In the genomic region with DNA sequence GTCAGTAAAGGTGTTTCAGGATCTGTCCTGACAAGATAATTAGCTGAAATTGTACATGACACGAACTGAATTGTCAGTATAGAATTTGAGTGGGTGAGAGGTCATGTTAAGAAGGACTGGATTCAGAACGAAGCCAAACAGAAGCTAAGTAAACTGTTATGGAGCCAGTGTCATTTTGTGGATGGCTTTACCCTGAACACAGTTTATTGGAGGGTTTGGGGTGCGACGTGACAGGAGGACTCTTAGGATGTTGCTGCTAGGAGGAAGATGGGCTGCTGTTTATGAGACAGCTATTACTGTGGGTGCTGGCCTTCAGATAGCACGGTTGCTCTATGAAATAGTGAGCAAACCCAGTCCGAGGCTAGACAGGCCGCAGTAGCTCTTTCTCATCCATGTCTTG, we compare ENCODE assay signal across 22 mouse cellular contexts.
A peak's percentile ranks its signal among the peaks of the same experiment; 100 is the strongest.
DNase-seq lines count a peak whose midpoint lies in the region; ATAC-seq and TF ChIP-seq lines count a peak whose summit lies in the region.
"Had no signal": no experiment of that assay in that cellular context is flagged by ENCODE, and none has a peak within 500 bp of the region (broad histone marks: within the 10 kb centered on the region; RNA-seq: fewer than 3 reads in every experiment).

No protein-coding gene starts in this region.

- WGBS in lung, embryonic 14.5 days, result 44% methylated on average over 7 of the region's 7 CpGs
- WGBS in lung, adult 2 months, result 64% methylated on average over 7 of the region's 7 CpGs
- 42% methylated on average over 7 of the region's 7 CpGs for WGBS in lung, embryonic 16.5 days

- H3K27me3 ChIP-seq in lung, embryonic 14.5 days (ENCODE audit: insufficient read depth, low read length), result no peaks in the 10 kb centered on the region
- no peaks in the 10 kb centered on the region for H3K27me3 ChIP-seq in lung, embryonic 16.5 days (ENCODE audit: control insufficient read depth, insufficient read depth, low read depth, low read length)
- H3K27me3 ChIP-seq: embryonic facial prominence, embryonic 13.5 days; embryonic facial prominence, embryonic 15.5 days had no signal

- no peak overlapping the region for H3K27ac ChIP-seq in lung, embryonic 14.5 days (ENCODE audit: low read depth)
- no peak overlapping the region for H3K27ac ChIP-seq in lung, embryonic 16.5 days (ENCODE audit: low read length)
- H3K27ac ChIP-seq: embryonic facial prominence, embryonic 13.5 days; embryonic facial prominence, embryonic 15.5 days; forebrain, embryonic 10.5 days had no signal

- no peaks in the 10 kb centered on the region for H3K4me1 ChIP-seq in lung, embryonic 14.5 days (ENCODE audit: insufficient read depth)
- H3K4me1 ChIP-seq in lung, adult 2 months (ENCODE audit: control insufficient read depth, insufficient read depth, low read length), result no peaks in the 10 kb centered on the region
- H3K4me1 ChIP-seq in lung, embryonic 16.5 days (replicated peaks; ENCODE audit: control insufficient read depth, insufficient read depth, low read length), result no peaks in the 10 kb centered on the region
- H3K4me1 ChIP-seq: embryonic facial prominence, embryonic 15.5 days; forebrain, embryonic 10.5 days had no signal

- no peak for TF ChIP-seq POLR2A in lung, adult 2 months (IDR thresholded peaks at IDR 0.05; ENCODE audit: borderline replicate concordance, extremely low read depth, low read depth, low read length)

- peak; percentile 37 for DNase-seq in heart, adult 11 months
- DNase-seq in heart, adult 8-10 months (ENCODE audit: low spot score), result no peak
- peak; percentile 71 for DNase-seq in lung, embryonic 14.5 days
- no peak for DNase-seq in lung, adult 2 months
- no peak for DNase-seq in lung, postnatal 4 days
- DNase-seq: adrenal gland, adult 2 months; adrenal gland, postnatal 10 days; adrenal gland, postnatal 25 days; cerebellum, adult 11 months; cerebellum, adult 18-20 months; cerebellum, adult 8-10 months; cerebellum, adult 9-11 months; cerebellum, postnatal 14 days; cerebellum, postnatal 36 days; embryo, embryonic 11 days had no signal

- H3K36me3 ChIP-seq in lung, embryonic 14.5 days (ENCODE audit: insufficient read depth), result peaks cover under 1% of the 10 kb centered on the region; the same call in 1 of the 2 replicates
- H3K36me3 ChIP-seq in lung, embryonic 16.5 days (ENCODE audit: control insufficient read depth, insufficient read depth, low read length), result peaks cover under 1% of the 10 kb centered on the region; the same call in 1 of the 2 replicates

- no peak overlapping the region for H3K9ac ChIP-seq in lung, embryonic 14.5 days
- no peak overlapping the region for H3K9ac ChIP-seq in lung, embryonic 16.5 days (ENCODE audit: low read length)
- H3K9ac ChIP-seq: embryonic facial prominence, embryonic 13.5 days; embryonic facial prominence, embryonic 15.5 days had no signal

- H3K9me3 ChIP-seq in lung, embryonic 14.5 days (ENCODE audit: low read depth, low read length), result no peaks in the 10 kb centered on the region
- H3K9me3 ChIP-seq in lung, embryonic 16.5 days (ENCODE audit: control insufficient read depth, low read length), result no peaks in the 10 kb centered on the region
- H3K9me3 ChIP-seq: embryonic facial prominence, embryonic 13.5 days; embryonic facial prominence, embryonic 15.5 days; forebrain, embryonic 10.5 days had no signal

- H3K4me3 ChIP-seq in lung, embryonic 14.5 days (ENCODE audit: low read depth, low read length), result no peak overlapping the region
- no peak overlapping the region for H3K4me3 ChIP-seq in lung, adult 2 months (replicated peaks; ENCODE audit: extremely low read depth, low read depth, low read length)
- no peak overlapping the region for H3K4me3 ChIP-seq in lung, embryonic 16.5 days (ENCODE audit: low read length)
- H3K4me3 ChIP-seq: embryonic facial prominence, embryonic 13.5 days; embryonic facial prominence, embryonic 15.5 days; erythroblast, embryonic 14.5 days; forebrain, embryonic 10.5 days had no signal

- no peak overlapping the region for H3K4me2 ChIP-seq in lung, embryonic 14.5 days
- no peak overlapping the region for H3K4me2 ChIP-seq in lung, embryonic 16.5 days (ENCODE audit: low read depth, low read length)
- H3K4me2 ChIP-seq: embryonic facial prominence, embryonic 13.5 days; embryonic facial prominence, embryonic 15.5 days had no signal

- peak; percentile 91 for ATAC-seq in lung, embryonic 14.5 days (ENCODE audit: insufficient read depth)
- peak; percentile 70 for ATAC-seq in lung, embryonic 16.5 days (ENCODE audit: low read depth)
- ATAC-seq: forebrain, embryonic 14.5 days; forebrain, embryonic 16.5 days had no signal

- TF ChIP-seq CTCF in lung, embryonic 14.5 days (IDR thresholded peaks at IDR 0.05; ENCODE audit: low read depth), result no peak
- no peak for TF ChIP-seq CTCF in lung, adult 2 months (IDR thresholded peaks at IDR 0.05; ENCODE audit: insufficient read depth, low read length)

Comparison
In these comparisons a context has a peak if more than half of its experiments do, and no peak if none do; other contexts are left out.
1. DNase-seq: peak in heart, adult 11 months (single experiment) and lung, embryonic 14.5 days (single experiment); none in heart, adult 8-10 months (single experiment), lung, adult 2 months (single experiment) and lung, postnatal 4 days (0 of 2).